Mouse (Mus musculus) ovary, postnatal 14 days (tissue): Measurements from ENCODE around the gene Kirrel2.
"Not testable (repeated sequence)": the region's sequence is repeated elsewhere in the genome, so short reads cannot be mapped to it uniquely, and the experiment has no call there.

ENCODE experiments used
- DNase-seq: peaks from one replicate; pipeline ENCODE4 v3.0.0; 2022; ENCODE audit warnings: low spot score

Kirrel2 gene

GRCm38 (mm10) chr7:30457629-30458330, at the start of gene Kirrel2, which contains the start of gene Nphs1:
Kirrel2 (minus strand) TSS chr7:30457690.
Nphs1 (plus strand) TSS chr7:30458315.
- DNase-seq: no peak

GRCm38 (mm10) chr7:30501159-30501558, 43.7 kb upstream of the Kirrel2 start:
- not testable (repeated sequence) for DNase-seq

GRCm38 (mm10) chr7:30495506-30496042, 38.1 kb upstream of the Kirrel2 start:
- DNase-seq: not testable (repeated sequence)

- no peak for DNase-seq
Observed at GRCm38 (mm10) chr7:30493401-30493931, 36.0 kb upstream of the Kirrel2 start, which contains the start of gene Prodh2. Prodh2 (plus strand) TSS chr7:30493622.

- DNase-seq: peak; percentile 71
Observed at GRCm38 (mm10) chr7:30492765-30493164, 35.3 kb upstream of the Kirrel2 start.

GRCm38 (mm10) chr7:30490957-30491307, 33.4 kb upstream of the Kirrel2 start:
- no peak for DNase-seq

GRCm38 (mm10) chr7:30490251-30490956, 32.9 kb upstream of the Kirrel2 start:
- DNase-seq: peak; percentile 19

GRCm38 (mm10) chr7:30484250-30484649, 26.8 kb upstream of the Kirrel2 start:
- peak; percentile 24 for DNase-seq

GRCm38 (mm10) chr7:30477415-30478381, 20.2 kb upstream of the Kirrel2 start:
- no peak for DNase-seq

GRCm38 (mm10) chr7:30476136-30476535, 18.6 kb upstream of the Kirrel2 start:
- not testable (repeated sequence) for DNase-seq

GRCm38 (mm10) chr7:30474999-30475398, 17.5 kb upstream of the Kirrel2 start:
- DNase-seq: no peak

- DNase-seq: no peak
Observed at GRCm38 (mm10) chr7:30472411-30472810, 14.9 kb upstream of the Kirrel2 start.

- DNase-seq: no peak
Observed at GRCm38 (mm10) chr7:30464816-30465300, 7.4 kb upstream of the Kirrel2 start.

- DNase-seq: no peak
Observed at GRCm38 (mm10) chr7:30463996-30464395, 6.5 kb upstream of the Kirrel2 start.

GRCm38 (mm10) chr7:30463568-30463967, 6.1 kb upstream of the Kirrel2 start:
- DNase-seq: no peak

GRCm38 (mm10) chr7:30459484-30459883, 2.0 kb upstream of the Kirrel2 start:
- DNase-seq: no peak

GRCm38 (mm10) chr7:30456911-30457628, 420 bp downstream of the Kirrel2 start:
- DNase-seq: no peak

- no peak for DNase-seq
Observed at GRCm38 (mm10) chr7:30456487-30456886, 1.0 kb downstream of the Kirrel2 start.

GRCm38 (mm10) chr7:30454259-30454658, 3.2 kb downstream of the Kirrel2 start:
- no peak for DNase-seq

GRCm38 (mm10) chr7:30453766-30454165, 3.7 kb downstream of the Kirrel2 start:
- no peak for DNase-seq

GRCm38 (mm10) chr7:30453327-30453726, 4.2 kb downstream of the Kirrel2 start:
- no peak for DNase-seq
